In the genomic region with DNA sequence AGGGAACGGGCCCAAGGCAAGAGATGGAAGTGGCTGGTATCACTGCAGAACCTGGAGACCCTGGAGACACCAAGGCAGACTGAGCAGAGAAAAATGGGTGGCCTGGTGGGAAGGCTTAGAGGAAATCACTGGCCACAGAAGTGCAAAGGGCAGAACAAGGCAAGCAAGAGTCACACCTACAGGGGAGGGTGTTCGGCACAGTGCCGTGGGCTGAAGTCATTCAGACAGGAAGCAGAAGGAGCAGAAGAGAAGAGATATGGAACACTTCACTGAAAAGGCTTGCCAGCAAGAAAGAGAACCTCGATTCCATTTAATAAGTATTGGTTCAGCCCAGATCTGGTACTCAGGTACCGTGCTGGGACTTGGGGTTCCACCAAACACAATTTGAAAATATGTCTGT, we compare ENCODE assay signal across 26 mouse cellular contexts.
"Had no signal": no experiment of that assay in that cellular context is flagged by ENCODE, and none has a peak within 500 bp of the region (broad histone marks: within the 10 kb centered on the region; RNA-seq: fewer than 3 reads in every experiment).

No protein-coding gene starts in this region.

- H3K27me3 ChIP-seq: heart, embryonic 15.5 days; hindbrain, embryonic 12.5 days; intestine, embryonic 15.5 days; limb, embryonic 12.5 days had no signal

- H3K4me2 ChIP-seq: heart, embryonic 11.5 days; heart, embryonic 13.5 days; heart, embryonic 15.5 days; hindbrain, embryonic 12.5 days; hindbrain, embryonic 14.5 days; intestine, embryonic 15.5 days; limb, embryonic 12.5 days; liver, embryonic 11.5 days had no signal

- H3K9ac ChIP-seq: heart, embryonic 13.5 days; heart, embryonic 15.5 days; hindbrain, embryonic 12.5 days; hindbrain, embryonic 14.5 days; intestine, embryonic 15.5 days; limb, embryonic 12.5 days had no signal

- H3K4me3 ChIP-seq: heart, adult 2 months; heart, embryonic 13.5 days; heart, embryonic 15.5 days; hindbrain, embryonic 10.5 days; hindbrain, embryonic 12.5 days; intestine, embryonic 15.5 days; left cerebral cortex, adult 2 months; limb, embryonic 10.5 days; limb, embryonic 12.5 days had no signal

- DNase-seq: gastrocnemius, postnatal 14 days; gastrocnemius, postnatal 36 days; heart, adult 11 months; heart, adult 2 months; heart, postnatal 14 days; heart, postnatal 36 days; kidney, adult 18-20 months; kidney, adult 8-10 months; kidney, postnatal 25 days; kidney, postnatal 4 days; liver had no signal

- H3K9me3 ChIP-seq: heart, embryonic 13.5 days; heart, embryonic 15.5 days; hindbrain, embryonic 10.5 days; hindbrain, embryonic 12.5 days; intestine, embryonic 15.5 days; limb, embryonic 10.5 days; limb, embryonic 12.5 days had no signal

- H3K27ac ChIP-seq: heart, adult 2 months; heart, embryonic 13.5 days; heart, embryonic 15.5 days; hindbrain, embryonic 10.5 days; hindbrain, embryonic 12.5 days; hindbrain, embryonic 14.5 days; intestine, embryonic 15.5 days; kidney, postnatal 0 days; left cerebral cortex, adult 2 months; limb, embryonic 10.5 days; limb, embryonic 12.5 days had no signal

- H3K36me3 ChIP-seq: heart, embryonic 13.5 days; heart, embryonic 15.5 days; hindbrain, embryonic 10.5 days; hindbrain, embryonic 12.5 days; intestine, embryonic 15.5 days; limb, embryonic 10.5 days; limb, embryonic 12.5 days had no signal

- ATAC-seq: hindbrain, embryonic 16.5 days; inflammation-experienced regulatory T-cells, adult 6 months; intestine, embryonic 15.5 days; intestine, postnatal 0 days had no signal

- H3K4me1 ChIP-seq: heart, embryonic 15.5 days; hindbrain, embryonic 12.5 days; intestine, embryonic 15.5 days; limb, embryonic 10.5 days; limb, embryonic 12.5 days had no signal
